Mouse (Mus musculus): Measurements from ENCODE around the gene Gm4181. TPM values are rescaled to one million over a fixed set of nuclear protein-coding genes. Genes with fewer than 3 reads are reported as not detected.

The Gm4181 gene
- total RNA-seq (2023): not detected

DNA sequence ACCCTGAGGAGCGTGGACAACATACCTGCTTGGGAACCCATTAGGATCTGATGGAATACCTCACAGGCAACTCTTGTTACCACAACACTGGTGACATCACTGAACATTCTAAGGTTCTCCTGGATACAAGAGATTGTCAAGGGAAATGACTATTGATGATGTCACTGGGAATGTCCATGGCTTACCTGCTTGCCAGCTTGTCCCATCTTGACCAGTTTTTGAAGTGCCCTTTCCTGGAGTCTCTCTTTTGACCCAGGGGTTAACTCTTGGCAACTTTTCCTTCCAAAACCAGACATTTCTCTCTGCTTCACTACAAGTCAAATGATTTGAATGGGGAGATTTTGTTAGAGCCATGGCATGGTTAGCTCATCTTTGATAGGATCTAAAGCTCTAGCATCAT lies at the start of gene Gm4181:
Gene Gm4181 (minus strand): TSS at position 101 of the 400 bp plus-strand sequence.

DNA sequence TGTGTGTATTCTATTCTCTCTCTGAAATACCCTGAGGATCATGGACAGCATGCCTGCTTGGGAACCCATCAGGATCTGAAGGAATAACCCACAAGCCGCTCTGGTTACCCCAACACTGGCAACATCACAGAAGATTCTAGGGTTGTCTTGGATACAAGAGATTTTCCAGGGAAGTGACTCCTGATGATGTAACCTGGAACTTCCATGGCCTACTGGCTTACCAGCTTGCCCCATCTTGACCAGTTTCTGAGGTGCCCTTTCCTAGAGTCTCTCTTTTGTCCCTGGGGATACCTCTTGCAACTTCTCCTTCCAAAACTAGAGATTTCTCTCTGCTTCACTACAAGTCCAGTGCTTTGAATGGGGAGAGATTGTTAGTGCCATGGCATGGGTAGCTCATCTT lies 24.3 kb downstream of the Gm4181 start, which contains the start of gene Gm17078:
Gene Gm17078 (minus strand): TSS at position 101 of the 400 bp plus-strand sequence.

DNA sequence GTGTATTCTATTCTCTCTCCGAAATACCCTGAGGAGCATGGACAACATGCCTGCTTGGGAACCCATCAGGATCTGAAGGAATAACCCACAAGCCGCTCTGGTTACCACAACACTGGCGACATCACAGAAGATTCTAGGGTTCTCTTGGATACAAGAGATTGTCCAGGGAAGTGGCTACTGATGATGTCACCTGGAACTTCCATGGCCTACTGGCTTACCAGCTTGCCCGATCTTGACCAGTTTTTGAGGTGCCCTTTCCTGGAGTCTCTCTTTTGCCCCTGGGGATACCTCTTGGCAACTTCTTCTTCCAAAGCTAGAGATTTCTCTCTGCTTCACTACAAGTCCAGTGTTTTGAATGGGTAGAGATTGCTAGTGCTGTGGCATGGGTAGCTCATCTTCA lies 43.4 kb downstream of the Gm4181 start, which contains the start of gene Gm17174:
Gene Gm17174 (minus strand): TSS at position 101 of the 400 bp plus-strand sequence.

Other genes with a start within 250 kb of the Gm4181 start
- gene Vmn2r88, start 224.8 kb downstream of the Gm4181 start, total RNA-seq (2023): not detected
- not detected for gene Vmn2r89, start 183.8 kb downstream of the Gm4181 start, total RNA-seq (2023)
- not detected for gene Gm5622, start 82.9 kb downstream of the Gm4181 start, total RNA-seq (2023)
- gene Gm17175, start 61.6 kb downstream of the Gm4181 start, total RNA-seq (2023): not detected
- gene Gm17174, start 43.5 kb downstream of the Gm4181 start, total RNA-seq (2023): not detected
- not detected for gene Gm17078, start 24.4 kb downstream of the Gm4181 start, total RNA-seq (2023)
- not detected for gene Gm17079, start 59.8 kb upstream of the Gm4181 start, total RNA-seq (2023)
- not detected for gene Gm5800, start 81.5 kb upstream of the Gm4181 start, total RNA-seq (2023)
- gene Ang4, start 137.9 kb upstream of the Gm4181 start, total RNA-seq (2023): not detected
- not detected for gene AY358078, start 164.4 kb upstream of the Gm4181 start, total RNA-seq (2023)
- gene Ear6, start 218.0 kb upstream of the Gm4181 start, total RNA-seq (2023): not detected
- 66.8 TPM for gene Mettl17, start 249.2 kb upstream of the Gm4181 start, total RNA-seq (2023)

Measured in CD8-positive naive resting alpha-beta T cell, adult 57 days (primary cell).